Mouse (Mus musculus) liver, embryonic 14.5 days (tissue): ENCODE measurements around the gene Rassf8. TPM values are rescaled to one million over a fixed set of nuclear protein-coding genes. Genes with fewer than 3 reads are reported as not detected.

Source experiments
- ATAC-seq: fragments of 200-750 bp; cut with Nextera tagmentation; 2 replicates; pipeline ENCODE4 v1.8.0; 2017; ENCODE audit warnings: moderate number of reproducible peaks, mild to moderate bottlenecking, moderate library complexity; ENCODE audit not compliant: insufficient read depth
- DNase-seq, 3 experiments: peaks; one replicate each; pipeline ENCODE4 v3.0.0-alpha.2; 2012 to 2013; ENCODE audit warnings: low read depth in 3 of 3, low spot score in 3 of 3
- H3K27ac ChIP-seq: fragments of 300-500 bp; sonication (generic); 2 replicates; pipeline ENCODE4 v1.5.1; 2014; ENCODE audit warnings: moderate library complexity, mild to moderate bottlenecking, control low read depth, inconsistent platforms
- H3K27me3 ChIP-seq: fragments of 300-500 bp; sonication (generic); 2 replicates; pipeline ENCODE4 v1.6.1; 2014; ENCODE audit warnings: mild to moderate bottlenecking, low read length, moderate library complexity; ENCODE audit not compliant: control insufficient read depth, insufficient read depth
- H3K36me3 ChIP-seq: fragments of 300-500 bp; sonication (generic); replicated peaks from 2 replicates; pipeline ENCODE4 v1.6.1; 2014; ENCODE audit warnings: low read depth; ENCODE audit not compliant: control insufficient read depth, insufficient read depth
- H3K4me1 ChIP-seq, 2 experiments: fragments of 200-500 bp in 1 of 2; fragments of 300-500 bp in 1 of 2; sonication (generic) in 1 of 2; replicated peaks; 2 replicates each; pipeline ENCODE4 v1.6.1; 2012 to 2014; ENCODE audit warnings: antibody characterized with exemption in 1 of 2, inconsistent platforms in 1 of 2, low read length in 1 of 2; ENCODE audit not compliant: control insufficient read depth in 2 of 2, insufficient read depth in 2 of 2
- H3K4me2 ChIP-seq: fragments of 300-500 bp; sonication (generic); 2 replicates; pipeline ENCODE4 v1.6.1; 2014; ENCODE audit warnings: low read depth, mild to moderate bottlenecking, control low read depth, moderate library complexity
- H3K4me3 ChIP-seq, 2 experiments: fragments of 200-500 bp in 1 of 2; fragments of 300-500 bp in 1 of 2; sonication (generic) in 1 of 2; 2 replicates each; pipeline ENCODE4 v1.5.1; 2012 to 2014; ENCODE audit warnings: low read depth in 2 of 2, low read length in 2 of 2, mild to moderate bottlenecking in 2 of 2, control low read depth in 1 of 2, inconsistent platforms in 1 of 2, moderate library complexity in 1 of 2; ENCODE audit not compliant: insufficient read depth in 1 of 2
- H3K9ac ChIP-seq: fragments of 300-500 bp; sonication (generic); replicated peaks from 2 replicates; pipeline ENCODE4 v1.6.1; 2014; ENCODE audit warnings: mild to moderate bottlenecking, control low read depth, moderate library complexity
- H3K9me3 ChIP-seq: fragments of 300-500 bp; sonication (generic); 2 replicates; pipeline ENCODE4 v1.6.1; 2016; ENCODE audit warnings: low read length, mixed read lengths; ENCODE audit not compliant: control insufficient read depth
- CTCF ChIP-seq: IDR thresholded peaks from 2 replicates; pipeline ENCODE4 v1.5.1; 2016; ENCODE audit warnings: antibody characterized with exemption, low read depth, control low read depth
- EP300 ChIP-seq: IDR thresholded peaks from 2 replicates; pipeline ENCODE4 v1.6.1; 2016; ENCODE audit warnings: antibody characterized with exemption, low read depth
- WGBS: fragments of 180-500 bp; shearing (Covaris S2); extraction: QIAGEN DNeasy Blood & Tissue Kit; methylation state at CpG from one replicate; pipeline ENCODE4 v1.1.7; 2014; ENCODE audit not compliant: insufficient replicate concordance; 5-methylcytosine and 5-hydroxymethylcytosine counted together
- polyA plus RNA-seq, 2 experiments: library from polyadenylated mRNA; depleted of rRNA in 1 of 2; stranded (reverse) in 1 of 2; unstranded in 1 of 2; fragments of >200 nt; fragmentation: Nextera tagmentation in 1 of 2; extraction: Ambion mirVana in 1 of 2; gene quantifications; 2 replicates each; pipeline versions ENCODE4 v1.2.1 to v1.2.3; 2012 to 2014

The Rassf8 gene
- polyA plus RNA-seq, 2 experiments = 1.4 to 3.1 TPM

- WGBS = 60% methylated on average over 3 of the region's 3 CpGs
- Histone ChIP-seq H3K4me3 (no peak overlapping the region), H3K27me3 (no peaks in the 10 kb centered on the region), H3K27ac (no peak overlapping the region), H3K4me2 (no peak overlapping the region), H3K9ac (no peak overlapping the region), H3K36me3 (no peaks in the 10 kb centered on the region), H3K4me1 (peaks cover 0 to 24% of the 10 kb centered on the region in 2 experiments; a peak in 2 of 4 replicates), H3K9me3 (no peaks in the 10 kb centered on the region)
- TF ChIP-seq EP300 (no peak), CTCF (no peak)
- ATAC-seq (peak; percentile 67), DNase-seq (peak in 1 of 3 experiments; percentile 17)
These were observed 10.8 kb downstream of the Rassf8 start for GRCm38 (mm10) chr6:145757346-145757745.

DNA sequence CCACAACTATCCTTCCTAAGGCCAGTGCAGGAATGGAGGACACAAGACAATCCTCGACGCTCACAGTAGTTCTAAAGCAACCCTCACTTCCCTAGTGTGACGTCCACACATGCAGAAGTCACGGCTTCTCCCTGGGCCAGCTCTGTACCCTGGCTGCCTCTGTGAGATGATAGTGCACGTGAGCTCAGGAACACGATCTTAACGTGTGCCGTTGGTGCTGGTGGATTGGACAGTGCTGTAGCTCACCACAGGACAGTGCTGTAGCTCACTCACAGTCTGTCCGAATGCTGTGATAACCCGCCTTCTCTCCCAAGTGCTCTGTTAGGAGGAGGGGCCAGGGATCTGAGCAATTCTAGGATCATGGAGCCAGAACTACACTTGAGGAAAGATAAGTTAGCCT, 12.1 kb downstream of the Rassf8 start:
- Histone ChIP-seq H3K9me3 (no peaks in the 10 kb centered on the region), H3K27me3 (no peaks in the 10 kb centered on the region), H3K4me1 (peaks cover 0 to 23% of the 10 kb centered on the region in 2 experiments; a peak in 2 of 4 replicates), H3K4me3 (no peak overlapping the region), H3K36me3 (no peaks in the 10 kb centered on the region), H3K9ac (no peak overlapping the region), H3K4me2 (no peak overlapping the region), H3K27ac (no peak overlapping the region)
- ATAC-seq = no peak
- TF ChIP-seq CTCF (no peak), EP300 (no peak)
- 58% methylated on average over 10 of the region's 10 CpGs for WGBS
- no peak for DNase-seq

- no peak overlapping the region for H3K4me3 ChIP-seq
- no peaks in the 10 kb centered on the region for H3K9me3 ChIP-seq
- H3K27me3 ChIP-seq = no peaks in the 10 kb centered on the region
- H3K27ac ChIP-seq = no peak overlapping the region
- ATAC-seq (no peak), DNase-seq (no peak)
- H3K4me2 ChIP-seq = no peak overlapping the region
- 44% methylated on average over 2 of the region's 2 CpGs for WGBS
- H3K36me3 ChIP-seq = no peaks in the 10 kb centered on the region
- TF ChIP-seq EP300 (no peak), CTCF (no peak)
- no peak overlapping the region for H3K9ac ChIP-seq
- H3K4me1 ChIP-seq = peaks cover 0 to 26% of the 10 kb centered on the region in 2 experiments; a peak in 2 of 4 replicates
These were observed 12.9 kb downstream of the Rassf8 start for GRCm38 (mm10) chr6:145759432-145759831.

DNA sequence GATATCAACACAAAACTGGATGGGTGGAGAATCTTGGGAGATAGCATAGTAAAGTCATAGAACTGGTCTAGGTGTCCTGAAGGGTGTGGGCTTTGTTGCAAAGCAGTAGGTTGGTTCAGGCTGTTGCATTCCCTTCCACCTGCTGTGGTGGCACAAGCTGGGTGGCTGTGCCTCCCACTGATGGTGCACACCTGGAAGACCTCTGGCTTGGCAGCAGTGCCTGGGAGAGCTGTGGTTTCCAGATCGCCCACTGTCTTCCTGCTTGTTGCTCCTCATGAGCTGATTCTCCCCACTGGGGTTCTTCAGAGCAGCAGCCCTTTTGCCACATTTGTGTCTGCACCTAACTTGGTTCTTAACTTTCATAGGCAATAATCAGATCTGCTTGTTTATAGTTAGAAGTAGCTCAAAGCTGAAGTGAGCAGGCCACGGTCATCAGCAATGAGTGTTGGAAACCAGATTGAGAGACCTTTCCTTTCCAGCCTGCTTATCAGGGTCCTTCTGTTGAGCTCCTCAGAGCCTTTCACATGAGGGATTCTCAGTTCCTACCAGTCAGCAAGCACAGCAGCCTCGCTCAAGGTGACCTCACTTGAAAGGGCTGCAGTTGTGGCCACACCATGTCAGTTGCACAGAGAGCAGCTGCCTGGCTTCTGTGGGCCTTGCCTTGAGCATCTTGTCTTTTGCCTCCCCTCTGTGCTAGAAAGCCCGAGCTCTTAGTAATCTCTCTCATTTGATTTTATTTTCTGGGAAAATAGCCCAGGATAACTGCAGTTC, 13.9 kb downstream of the Rassf8 start:
- WGBS = 36% methylated on average over 4 of the region's 4 CpGs
- DNase-seq = no peak
- Histone ChIP-seq H3K27me3 (no peaks in the 10 kb centered on the region), H3K4me2 (no peak overlapping the region), H3K36me3 (no peaks in the 10 kb centered on the region), H3K9me3 (no peaks in the 10 kb centered on the region), H3K4me1 (peaks cover 0 to 26% of the 10 kb centered on the region in 2 experiments; a peak in 2 of 4 replicates), H3K4me3 (no peak overlapping the region), H3K27ac (no peak overlapping the region), H3K9ac (no peak overlapping the region)
- no peak for TF ChIP-seq EP300
- TF ChIP-seq CTCF = no peak
- ATAC-seq = no peak

DNA sequence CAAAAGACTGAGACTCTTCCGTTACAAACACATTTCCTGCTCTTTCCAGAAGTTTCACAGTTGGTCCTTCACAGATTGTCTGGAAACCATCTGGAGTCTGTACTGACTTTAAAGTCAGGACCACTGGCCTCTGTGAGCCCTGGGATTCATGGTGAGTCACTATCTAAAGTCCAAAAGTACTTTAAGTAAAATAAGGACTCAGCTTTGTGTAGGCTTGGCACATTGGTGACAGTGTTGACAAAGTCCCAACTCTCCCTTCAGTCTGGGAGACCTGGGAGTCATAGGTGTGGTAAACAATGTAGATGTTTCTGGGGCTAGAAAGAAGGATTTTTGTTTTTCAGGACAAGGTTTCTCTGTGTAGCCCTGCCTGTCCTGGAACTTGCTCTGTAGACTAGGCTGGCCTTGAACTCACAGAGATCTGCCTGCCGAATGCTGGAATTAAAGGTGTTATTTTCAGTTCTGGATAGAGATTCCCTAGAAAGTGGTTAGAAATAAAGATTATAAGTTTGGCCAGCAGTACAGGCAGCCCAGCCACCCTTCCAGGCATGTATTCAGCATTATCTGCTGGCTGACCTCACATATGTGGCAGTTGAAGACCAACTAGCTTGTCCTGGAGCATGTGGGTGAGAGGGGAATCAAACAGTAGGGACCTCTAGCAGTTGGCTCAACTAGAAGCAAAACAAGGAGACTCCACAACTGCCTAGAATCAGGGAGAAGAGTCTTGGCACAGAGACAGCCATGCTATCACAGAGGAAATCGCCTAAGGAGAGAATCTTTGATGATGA, 14.8 kb downstream of the Rassf8 start:
- TF ChIP-seq CTCF (no peak), EP300 (no peak)
- H3K27me3 ChIP-seq = no peaks in the 10 kb centered on the region
- no peak overlapping the region for H3K27ac ChIP-seq
- 62% methylated on average over 3 of the region's 3 CpGs for WGBS
- no peaks in the 10 kb centered on the region for H3K36me3 ChIP-seq
- no peak for DNase-seq
- no peak overlapping the region for H3K4me2 ChIP-seq
- H3K9me3 ChIP-seq = no peaks in the 10 kb centered on the region
- H3K4me3 ChIP-seq = no peak overlapping the region
- no peak for ATAC-seq
- H3K4me1 ChIP-seq = peaks cover 0 to 26% of the 10 kb centered on the region in 2 experiments; a peak in 2 of 4 replicates
- H3K9ac ChIP-seq = no peak overlapping the region
